Mouse (Mus musculus) cerebellum, adult 11 months (tissue): ENCODE results near the gene Sdhaf4.

Experiments
- DNase-seq: peaks from one replicate; pipeline ENCODE4 v3.0.0; 2022

Sdhaf4 gene

GRCm38 (mm10) chr1:23953921-23954320, 51.5 kb downstream of the Sdhaf4 start:
- DNase-seq: no peak

- no peak for DNase-seq
Measured at GRCm38 (mm10) chr1:23948778-23949699, 56.4 kb downstream of the Sdhaf4 start.

GRCm38 (mm10) chr1:23948290-23948689, 57.2 kb downstream of the Sdhaf4 start:
- DNase-seq: no peak
